Mouse (Mus musculus) adrenal gland, adult 2 months (tissue): Measurements from ENCODE around the gene Ctsw. TPM values are rescaled to one million over a fixed set of nuclear protein-coding genes. Genes with fewer than 3 reads are reported as not detected.
A peak's percentile ranks its signal among the peaks of the same experiment; 100 is the strongest.

Experiments used
- DNase-seq: peaks from one replicate; pipeline ENCODE4 v3.0.0; 2021
- polyA plus RNA-seq: library from polyadenylated mRNA; depleted of rRNA; stranded (reverse); fragments of >200 nt; gene quantifications from 2 replicates; pipeline ENCODE4 v1.2.3, GENCODE M21; 2012
- total RNA-seq, 2 experiments: library from RNA; stranded (reverse); gene quantifications; 2 replicates each; pipeline ENCODE4 v1.2.3; 2021

Ctsw gene
- total and polyA plus RNA-seq, 3 experiments = 0.71 to 0.79 (median 0.75) TPM

- no peak for DNase-seq
Measured at GRCm38 (mm10) chr19:5463212-5463611, 5.1 kb downstream of the Ctsw start.

DNA sequence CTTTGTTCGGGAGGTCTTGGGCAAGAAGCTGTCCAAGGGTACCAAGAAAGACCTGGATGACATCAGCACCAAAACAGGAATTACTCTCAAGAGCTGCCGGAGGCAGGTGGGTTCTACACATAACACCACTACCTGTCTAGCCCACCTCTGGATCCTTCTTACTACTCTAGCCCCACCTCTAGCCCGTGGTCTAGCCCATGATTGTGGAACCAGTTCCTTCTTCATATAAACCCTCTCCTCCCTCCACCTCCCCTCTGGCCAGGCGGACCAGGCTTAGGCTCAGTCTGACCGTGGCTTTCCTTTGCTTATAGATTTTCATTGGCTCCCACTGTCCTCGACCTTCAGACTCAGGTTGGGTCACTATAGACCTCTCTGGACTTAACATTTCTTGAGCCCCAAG lies 6.9 kb downstream of the Ctsw start:
- no peak for DNase-seq

DNA sequence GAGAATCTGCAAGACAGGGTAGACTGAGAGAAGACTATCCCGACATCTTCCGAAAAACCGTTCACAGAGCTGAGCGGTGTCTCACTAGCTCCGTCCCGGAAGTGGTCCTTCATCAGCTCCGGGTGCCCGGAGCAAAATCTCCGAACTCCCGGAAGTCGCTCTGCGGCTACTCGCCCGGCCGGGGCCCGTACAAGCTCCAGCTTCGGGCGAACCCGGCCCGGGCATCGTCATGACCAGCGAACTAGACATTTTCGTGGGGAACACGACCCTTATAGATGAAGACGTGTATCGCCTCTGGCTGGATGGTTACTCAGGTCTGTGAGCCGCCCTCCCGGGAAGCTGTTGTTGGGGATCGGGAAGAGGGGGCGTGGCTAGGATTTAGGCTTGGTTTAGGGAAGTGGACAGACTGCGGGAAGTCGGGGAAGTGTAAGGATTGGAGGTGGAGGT lies 7.8 kb downstream of the Ctsw start, which contains the start of gene Fibp:
Fibp (plus strand) TSS at position 151 of the 447 bp plus-strand sequence.
- peak; percentile 92 for DNase-seq

GRCm38 (mm10) chr19:5459896-5460295 lies 8.4 kb downstream of the Ctsw start:
- DNase-seq = no peak

DNA sequence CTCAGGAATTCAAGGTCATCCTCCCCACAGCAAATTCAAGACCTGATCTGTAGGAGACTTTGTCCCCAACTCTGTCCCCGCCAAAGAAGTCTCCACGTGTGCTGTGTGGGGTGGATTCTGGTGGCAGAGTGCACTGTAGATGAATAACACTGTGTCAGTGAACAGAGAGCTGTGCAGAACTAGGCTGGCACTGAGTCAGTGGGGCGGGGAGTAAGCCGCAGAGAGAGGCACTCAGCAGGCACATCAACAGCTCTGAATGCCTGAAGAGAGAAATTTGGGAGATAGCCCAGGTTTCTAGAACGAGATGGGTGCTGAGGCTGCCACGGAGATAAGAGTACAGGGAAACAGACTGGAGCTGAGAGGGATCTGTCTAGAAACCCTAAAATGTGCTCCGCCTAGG lies 9.3 kb downstream of the Ctsw start:
- no peak for DNase-seq

GRCm38 (mm10) chr19:5457746-5458442 lies 10.4 kb downstream of the Ctsw start, which contains the start of gene Ccdc85b:
Gene Ccdc85b, minus strand, starts transcription at chr19:5457894.
- DNase-seq = no peak

GRCm38 (mm10) chr19:5456922-5457745 lies 11.2 kb downstream of the Ctsw start:
- peak; percentile 97 for DNase-seq

DNA sequence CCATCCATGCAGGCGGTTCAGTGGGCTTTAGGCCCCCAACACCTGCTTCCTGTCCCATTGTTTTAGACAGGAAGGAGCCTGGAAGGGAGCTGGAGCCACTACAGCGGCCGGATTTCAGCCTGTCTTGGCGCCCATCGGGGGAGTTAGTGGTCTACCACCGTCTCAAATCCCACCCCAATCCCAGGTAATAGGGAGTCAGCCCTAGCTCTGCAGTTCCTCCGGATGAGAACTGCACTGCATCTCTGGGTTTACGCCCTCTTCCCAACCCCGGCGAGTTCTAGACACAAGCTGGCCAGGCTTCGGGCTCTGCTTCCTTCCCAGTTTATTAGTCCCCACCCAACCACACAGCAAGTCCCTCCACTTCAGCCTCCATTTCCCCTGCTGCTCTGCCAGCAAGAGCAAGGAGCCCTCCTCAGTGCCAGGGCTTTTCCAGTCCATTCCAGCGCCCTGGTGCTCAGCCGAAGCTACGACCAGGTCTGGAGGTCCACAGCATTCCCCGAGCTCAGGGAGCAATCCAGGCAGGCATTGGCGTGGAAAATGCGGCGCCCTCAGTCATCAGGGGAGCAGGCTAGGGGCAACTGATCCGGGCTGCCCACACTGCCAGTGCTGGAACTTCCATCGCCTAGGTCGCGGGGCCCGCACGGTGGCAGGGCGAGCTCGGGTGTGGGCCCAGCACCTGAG lies 11.9 kb downstream of the Ctsw start:
- no peak for DNase-seq

DNA sequence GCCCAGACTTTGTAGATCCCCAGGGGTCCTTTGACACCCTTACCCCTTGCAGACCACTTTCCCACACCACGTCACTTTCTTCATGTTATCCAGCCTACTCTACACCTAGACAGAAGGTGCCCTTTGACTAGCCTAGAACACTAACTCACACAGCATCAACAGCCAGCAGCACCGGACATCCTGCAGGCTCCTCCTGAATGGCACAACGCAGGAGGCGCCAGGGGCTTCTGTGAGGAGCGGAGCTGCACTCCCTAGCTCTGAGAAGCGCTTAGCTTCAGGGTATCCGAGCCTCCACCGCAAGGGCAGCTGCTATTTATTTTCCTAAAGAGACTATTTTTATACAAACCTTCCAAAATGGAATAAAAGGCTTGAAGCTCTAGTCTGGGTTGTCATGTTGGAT lies 12.7 kb downstream of the Ctsw start:
- DNase-seq = no peak

GRCm38 (mm10) chr19:5455037-5455436 lies 13.3 kb downstream of the Ctsw start:
- DNase-seq = no peak

GRCm38 (mm10) chr19:5451766-5452165 lies 16.5 kb downstream of the Ctsw start:
- no peak for DNase-seq

GRCm38 (mm10) chr19:5449673-5450072 lies 18.6 kb downstream of the Ctsw start:
- no peak for DNase-seq

DNA sequence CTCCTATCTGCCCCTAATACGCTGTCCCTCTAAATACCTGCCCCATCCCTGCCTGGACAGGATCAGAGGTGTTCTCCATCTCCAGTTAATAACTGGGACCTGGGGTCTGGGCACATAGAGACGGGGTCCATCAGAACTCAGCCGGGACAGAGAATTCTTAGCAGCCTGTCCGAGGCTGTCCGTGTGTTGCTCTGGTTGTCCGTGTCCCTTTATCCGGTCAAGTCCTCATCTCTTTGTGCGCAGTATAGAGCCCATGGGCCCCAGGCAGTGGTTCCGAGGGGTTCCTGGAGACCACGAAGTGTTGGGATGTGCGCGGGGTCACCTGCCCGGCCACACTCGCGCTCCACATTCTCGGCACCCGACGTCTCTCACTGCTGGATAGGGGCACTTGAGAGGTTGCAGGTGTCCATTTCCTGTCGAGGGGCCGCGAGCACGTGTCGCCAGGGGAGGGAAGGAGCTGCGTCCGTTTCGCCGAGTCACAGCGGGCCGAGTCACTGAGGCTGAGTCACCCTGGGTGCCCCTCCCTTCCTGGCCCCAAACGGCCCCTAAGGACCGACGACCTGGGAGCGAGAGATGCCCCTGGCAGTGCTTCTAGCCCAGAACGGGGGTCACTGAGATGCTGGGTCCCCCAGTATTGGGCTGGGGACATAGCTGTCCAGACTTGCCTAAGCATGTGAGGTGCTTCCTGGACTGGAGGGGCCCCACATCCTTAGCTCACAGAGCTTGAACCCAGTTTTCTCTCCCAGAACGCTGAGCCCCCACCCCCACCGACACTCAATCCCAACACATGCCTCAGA lies 19.8 kb downstream of the Ctsw start:
- peak; percentile 79 for DNase-seq

DNA sequence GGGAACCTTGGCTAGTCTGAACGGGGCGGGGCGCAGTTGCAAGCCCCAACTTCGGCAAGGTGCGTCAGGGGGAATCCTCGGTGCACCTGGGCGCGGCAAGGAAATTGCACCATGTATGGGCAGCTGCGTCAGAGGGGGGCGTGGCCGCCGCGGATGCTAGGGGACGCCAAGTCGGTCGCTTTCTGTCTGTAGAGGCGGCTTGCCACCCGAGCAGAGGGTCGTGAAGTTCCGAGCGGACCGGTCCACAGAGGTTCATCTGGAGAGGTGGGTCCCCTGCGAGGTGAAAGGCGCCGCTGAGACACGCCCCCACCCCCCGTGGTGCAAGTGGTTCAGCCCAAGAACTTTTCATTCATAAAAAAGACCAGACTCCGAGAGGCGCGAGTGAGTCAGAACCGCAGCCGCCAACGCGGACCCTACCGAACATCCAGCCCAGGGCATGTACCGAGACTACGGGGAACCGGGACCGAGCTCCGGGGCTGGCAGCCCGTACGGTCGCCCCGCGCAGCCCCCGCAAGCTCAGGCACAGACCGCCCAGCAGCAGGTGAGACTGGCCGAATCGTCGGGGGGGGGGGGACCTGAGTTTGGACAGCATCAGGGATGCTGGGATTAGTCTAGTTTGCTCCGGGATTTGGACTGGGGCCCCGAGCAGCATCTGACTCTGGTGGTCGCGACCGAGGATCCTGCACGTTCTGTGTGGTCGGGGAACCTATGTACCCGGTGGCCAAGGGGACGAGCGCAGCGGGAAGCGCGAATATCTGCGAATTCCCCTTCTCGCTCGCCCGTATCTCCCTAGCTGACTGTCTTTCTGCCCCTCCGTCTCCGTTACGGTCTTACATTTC lies 20.6 kb downstream of the Ctsw start, which contains the start of gene Fosl1:
Fosl1 (plus strand) TSS at position 33 of the 839 bp plus-strand sequence.
- peak; percentile 84 for DNase-seq

DNA sequence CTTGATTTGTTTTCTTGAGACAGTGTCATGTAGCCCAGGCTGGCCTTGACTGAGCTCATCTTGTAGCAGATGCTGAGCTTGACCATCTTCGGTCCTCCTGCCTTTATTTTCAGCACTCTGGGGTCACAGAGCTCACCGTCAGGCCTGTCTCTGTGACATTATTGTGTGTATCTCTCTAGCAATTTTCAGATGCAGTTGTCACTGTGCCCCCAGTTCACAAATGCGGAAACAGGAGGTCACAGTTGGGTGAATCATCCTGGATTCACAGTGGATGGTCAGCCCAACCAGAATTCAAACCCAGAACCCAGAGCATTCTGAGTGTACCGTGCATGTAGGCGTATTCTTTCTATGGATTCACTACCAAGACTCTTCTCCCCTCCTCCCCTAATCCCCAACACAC lies 22.6 kb downstream of the Ctsw start:
- DNase-seq = no peak

DNA sequence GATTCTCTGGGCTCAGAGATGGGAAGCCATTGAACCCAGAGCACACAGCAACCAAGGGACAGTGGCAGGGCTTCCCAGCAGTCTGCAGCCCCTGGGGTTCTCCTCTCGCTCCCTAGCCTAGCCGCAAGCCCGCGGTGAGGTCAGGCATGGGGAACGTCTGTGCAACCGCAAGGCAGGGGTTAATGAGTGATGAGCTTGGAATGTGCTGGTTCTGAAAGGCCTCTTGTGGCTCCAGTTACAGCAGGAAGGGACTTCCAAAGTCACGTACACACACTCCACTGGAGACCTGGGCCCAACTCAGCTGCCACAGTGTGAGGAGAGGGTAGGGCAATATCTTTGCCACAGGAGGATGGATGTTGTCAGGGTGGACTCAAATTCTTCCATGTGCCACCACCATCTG lies 23.4 kb downstream of the Ctsw start:
- DNase-seq = no peak

DNA sequence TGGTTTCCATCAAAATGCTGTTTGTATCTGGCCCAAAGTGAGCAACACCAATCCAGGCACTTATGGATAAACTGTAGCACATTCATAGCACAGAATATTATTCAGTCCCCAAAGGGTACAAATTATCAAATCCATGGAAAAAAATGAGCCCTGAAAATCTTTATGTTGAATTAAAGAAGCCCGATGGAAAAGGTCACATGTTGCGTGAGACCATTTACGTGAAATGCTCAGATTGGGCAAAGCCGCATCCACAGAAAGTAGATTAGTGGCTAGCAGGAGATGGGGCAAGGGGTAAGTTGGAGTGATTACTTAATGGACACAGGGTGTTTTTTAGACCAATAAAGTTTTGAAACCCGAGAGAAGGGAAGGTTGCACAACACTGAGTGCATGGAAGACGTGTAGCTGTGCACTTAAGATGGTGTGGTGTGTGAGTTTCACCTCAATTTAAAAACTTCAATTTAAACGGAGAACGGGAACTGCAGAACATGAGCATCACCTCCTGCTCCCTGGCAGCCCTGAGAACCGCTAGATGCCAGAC lies 23.9 kb downstream of the Ctsw start:
- no peak for DNase-seq

DNA sequence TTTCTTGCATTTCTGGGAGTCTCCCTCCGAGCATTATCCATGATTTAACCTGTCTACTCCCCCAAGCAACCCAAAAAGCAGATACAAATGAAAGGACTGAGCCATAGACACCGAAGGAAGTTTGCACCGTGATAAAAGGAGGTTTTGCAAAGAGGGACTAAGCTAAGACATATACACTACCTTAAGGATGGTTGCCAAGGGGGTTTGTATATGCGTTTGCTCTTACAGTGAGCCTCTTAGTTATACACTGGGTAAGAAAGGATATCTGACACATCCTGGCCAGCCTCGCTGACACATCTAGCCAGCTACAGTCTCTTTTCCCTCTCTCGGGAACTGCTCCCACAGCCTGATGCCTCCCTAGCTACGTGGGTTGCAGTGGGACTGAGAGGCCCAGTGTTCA lies 34.4 kb downstream of the Ctsw start:
- DNase-seq = no peak

GRCm38 (mm10) chr19:5432992-5433852 lies 35.1 kb downstream of the Ctsw start:
- DNase-seq = peak; percentile 73
